Mouse (Mus musculus) erythroblast, embryonic 14.5 days (primary cell): ENCODE measurements around the gene Pnkp.

Source experiments
- GATA1 ChIP-seq: IDR thresholded peaks from 2 replicates; pipeline ENCODE4 v1.6.1; 2012; ENCODE audit warnings: low read length, inconsistent platforms, mixed read lengths
- TAL1 ChIP-seq: IDR thresholded peaks from 3 replicates; pipeline ENCODE4 v1.6.1; 2012; ENCODE audit warnings: low read length, inconsistent platforms, mixed read lengths

DNA sequence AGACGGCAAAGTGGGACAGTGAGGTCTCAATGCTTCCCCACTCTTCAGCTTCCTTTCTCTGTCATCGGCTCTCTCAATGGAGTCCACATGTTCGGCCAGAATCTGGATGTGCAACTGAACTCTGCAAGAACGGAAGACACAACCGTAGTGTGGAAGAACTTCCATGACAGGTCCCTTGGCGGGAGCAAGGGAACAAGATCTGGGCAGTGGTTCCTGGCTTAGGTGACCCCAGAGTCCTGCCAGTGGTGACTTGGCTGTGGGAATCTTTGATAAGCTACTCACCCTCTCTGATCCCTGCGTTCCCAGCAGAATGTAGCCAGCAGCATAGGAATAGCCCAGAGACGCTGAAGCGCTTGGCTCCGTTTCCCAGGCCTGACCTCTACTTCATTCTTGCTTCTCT is 39.6 kb downstream of the Pnkp start:
- TF ChIP-seq TAL1: no peak
- TF ChIP-seq GATA1: no peak
